Mouse (Mus musculus) cerebellum, adult 2 months (tissue): ENCODE measurements at regions not wholly inside any gene's neighbourhood (a gene's known extent, or its start where the extent isn't known, plus 50 kb on each side); places are given as distances from the start of the nearest gene placed in this dataset.

Experiments used
- CTCF ChIP-seq: fragments of 200-500 bp; IDR thresholded peaks from 2 replicates; pipeline ENCODE4 v1.5.1; 2011; ENCODE audit warnings: low read depth, mild to moderate bottlenecking, control low read depth, low read length, moderate library complexity, borderline replicate concordance; ENCODE audit not compliant: insufficient read depth
- POLR2A ChIP-seq: fragments of 200-500 bp; IDR thresholded peaks from 2 replicates; pipeline ENCODE4 v1.6.1; 2011; ENCODE audit warnings: low read length, control low read depth, borderline replicate concordance; ENCODE audit not compliant: insufficient read depth

DNA sequence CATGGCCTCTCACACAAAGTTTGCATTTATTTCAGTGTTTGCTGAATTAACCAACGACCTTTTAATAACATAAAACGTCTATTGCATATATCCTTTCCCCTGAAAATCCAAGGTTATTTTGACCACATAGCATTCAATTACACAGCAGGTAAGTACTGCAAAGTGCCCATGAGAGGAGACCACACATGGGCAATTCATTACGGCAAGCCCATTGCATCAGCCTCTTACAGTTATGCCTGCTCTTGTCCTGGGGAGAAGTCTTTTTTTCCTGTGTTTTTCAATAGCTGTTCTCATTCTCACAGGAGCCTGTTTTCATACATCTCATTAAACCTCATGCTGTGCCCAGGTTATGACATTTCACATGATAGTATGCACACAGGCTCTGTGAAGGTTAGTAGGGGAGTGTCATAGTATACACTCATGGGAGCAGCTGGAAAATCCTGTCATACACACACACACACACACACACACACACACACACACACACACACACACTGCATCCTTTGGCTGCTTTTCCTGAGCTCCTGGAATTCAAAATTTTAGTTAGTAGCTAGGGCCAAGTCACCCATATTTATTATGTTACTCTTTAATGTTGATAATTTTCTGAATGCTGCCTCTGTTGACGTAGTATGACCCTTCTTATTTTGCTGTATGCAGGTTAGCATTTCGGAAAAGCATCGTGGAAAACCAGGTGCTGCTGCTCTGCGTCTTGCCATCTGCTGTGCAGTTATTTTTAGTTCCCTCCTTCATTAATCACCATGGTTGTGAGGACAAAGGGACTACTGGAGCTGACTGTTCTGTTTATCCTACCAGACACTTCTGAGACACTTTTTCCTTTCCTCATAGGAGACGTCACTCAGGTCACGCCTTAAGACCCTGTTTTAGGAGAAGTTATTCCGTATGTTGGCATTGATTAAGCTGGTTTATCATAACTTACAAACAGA, 483.6 kb downstream of the Bckdhb start:
- TF ChIP-seq CTCF, result no peak
- TF ChIP-seq POLR2A, result no peak
